Mouse (Mus musculus) heart, adult 18-20 months (tissue): ENCODE measurements around the gene Itpr3. TPM values are rescaled to one million over a fixed set of nuclear protein-coding genes. Genes with fewer than 3 reads are reported as not detected.

Source experiments
- DNase-seq, 2 experiments: peaks; one replicate each; pipeline ENCODE4 v3.0.0; 2021 to 2022; ENCODE audit warnings: mixed read lengths in 1 of 2
- long read RNA-seq, 2 experiments: library from polyadenylated mRNA; stranded (forward); transcript quantifications; one replicate each; pipeline ENCODE4 v2.0.0; 2021
- total RNA-seq, 2 experiments: library from RNA; stranded (reverse); gene quantifications; 2 replicates each; pipeline ENCODE4 v1.2.3; 2021

Gene Itpr3
- 1 to 10 TPM; 4.1 to 5.8 TPM for total RNA-seq
- long read RNA-seq, experiment 1, full-length matches to known transcripts, result 1 of 1 reads
- long read RNA-seq, experiment 1, partial matches to known transcripts, result 0 of 1 reads
- long read RNA-seq, experiment 1, other reads (novel, unspliced or antisense), result 0 of 1 reads
- long read RNA-seq, experiment 2, result 0 reads

GRCm38 (mm10) chr17:27056812-27057516, at the start of gene Itpr3:
TSS of gene Itpr3 (plus strand) at chr17:27057304.
- peak; percentile 82 to 88 for DNase-seq

GRCm38 (mm10) chr17:27008277-27008676, 48.8 kb upstream of the Itpr3 start:
- DNase-seq, result no peak

GRCm38 (mm10) chr17:27011167-27011566, 45.9 kb upstream of the Itpr3 start:
- no peak for DNase-seq

DNA sequence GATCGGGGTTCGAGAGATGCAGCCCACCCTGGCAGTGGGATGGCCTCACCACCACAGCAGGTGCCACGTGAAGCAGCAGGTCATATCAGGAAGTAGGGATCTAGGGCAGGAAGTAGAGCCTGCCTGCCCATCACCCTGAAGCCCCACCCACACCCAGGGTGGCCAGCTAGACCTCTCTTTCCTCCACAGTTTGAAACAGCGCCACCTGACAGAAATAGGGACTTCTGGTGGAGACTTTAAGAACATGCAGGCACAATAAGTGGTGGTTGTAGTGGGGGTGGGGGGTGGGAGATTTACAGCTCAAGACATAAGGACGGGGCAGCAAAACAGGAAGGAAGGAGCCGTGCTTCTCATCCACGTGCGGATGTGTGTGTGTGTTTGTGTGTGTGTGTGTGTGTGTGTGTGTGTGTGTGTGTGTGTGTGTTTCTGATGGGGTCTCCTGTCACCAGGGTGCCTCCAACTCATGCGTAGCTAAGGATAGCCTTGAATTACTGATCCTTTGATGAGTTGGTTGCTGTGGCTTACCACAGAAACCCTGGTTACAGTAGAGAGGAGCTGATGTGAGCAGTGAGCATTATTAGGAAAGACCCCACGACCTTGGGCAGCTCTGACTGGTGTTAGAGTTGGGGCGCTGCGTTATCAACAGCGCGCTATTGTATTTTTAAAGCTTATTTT, 45.0 kb upstream of the Itpr3 start:
- peak in 1 of 2 experiments; percentile 33 for DNase-seq

- DNase-seq, result no peak
Observed at GRCm38 (mm10) chr17:27012909-27013308, 44.2 kb upstream of the Itpr3 start.

DNA sequence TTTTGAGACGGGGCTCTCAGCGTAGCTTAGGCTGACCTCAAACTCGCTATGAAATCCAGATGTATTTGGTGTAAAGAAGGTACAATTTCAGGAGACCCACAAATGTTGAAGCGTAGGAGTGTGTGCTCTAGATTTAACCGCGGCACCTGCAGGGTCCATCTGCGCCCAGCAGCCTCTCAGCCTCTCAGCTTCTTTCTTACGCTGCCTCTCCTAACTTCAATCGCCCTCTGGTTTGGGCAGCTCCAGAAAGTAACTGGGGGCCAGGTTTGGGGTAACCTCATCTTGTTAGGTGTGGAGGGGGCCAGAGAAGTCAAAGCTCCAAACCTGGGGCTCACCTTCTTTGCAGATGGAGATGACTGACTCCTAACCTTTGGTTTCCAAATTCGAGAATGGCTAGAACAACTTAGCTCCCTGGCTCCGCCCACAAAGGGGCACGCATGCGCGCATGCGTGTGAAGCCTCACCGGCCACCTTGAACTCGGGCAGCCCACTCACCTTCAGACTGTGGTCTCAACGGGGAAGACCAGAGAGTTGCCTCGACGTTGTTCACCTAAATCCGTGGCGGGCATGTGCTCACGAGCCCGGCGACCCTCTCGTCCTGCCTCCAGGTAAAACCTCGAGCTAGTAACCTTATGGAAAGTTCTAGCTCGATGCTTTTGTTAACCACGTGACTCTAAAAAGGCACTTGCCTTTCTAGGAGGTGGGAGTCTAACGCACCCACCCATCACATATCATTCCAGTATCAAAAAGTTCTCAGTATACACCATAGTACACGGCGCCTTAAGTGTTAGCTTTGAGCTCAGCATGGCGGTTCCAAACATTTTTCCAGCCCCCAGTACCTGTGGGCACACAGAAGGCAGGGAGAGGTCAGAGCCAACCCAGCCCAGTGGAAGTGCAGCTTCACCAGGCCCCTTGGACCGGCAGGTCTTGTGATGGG, 39.3 kb upstream of the Itpr3 start:
- DNase-seq, result peak; percentile 88 to 95

DNA sequence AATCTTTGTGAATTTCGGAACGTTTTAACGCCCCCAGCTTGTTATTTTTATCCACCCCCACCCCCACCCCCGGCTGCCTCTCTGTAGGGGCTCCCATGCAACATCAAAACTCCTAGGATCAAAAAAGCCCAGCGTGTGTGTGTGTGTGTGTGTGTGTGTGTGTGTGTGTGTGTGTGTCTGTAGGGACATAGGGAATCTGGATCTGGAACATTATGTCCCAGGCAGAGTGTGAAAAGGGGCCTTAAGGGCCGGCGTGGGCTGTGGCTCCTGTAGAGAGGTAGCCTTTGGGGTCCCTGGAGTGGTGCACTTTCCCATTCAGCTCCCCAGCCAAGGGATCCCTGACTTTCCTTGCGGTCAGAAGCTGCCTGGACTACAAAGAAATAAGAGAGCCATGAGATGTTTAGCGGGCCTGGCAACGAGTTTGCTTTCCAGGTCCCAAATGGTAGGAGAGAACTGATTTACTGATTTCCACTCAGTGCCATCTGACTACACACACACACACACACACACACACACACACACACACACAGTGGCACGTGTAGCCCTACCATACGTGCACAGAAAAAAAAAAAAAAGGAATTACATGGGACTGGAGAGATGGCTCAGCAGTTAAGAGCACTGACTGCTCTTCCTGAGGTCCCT, 38.4 kb upstream of the Itpr3 start:
- peak in 1 of 2 experiments; percentile 31 for DNase-seq

DNA sequence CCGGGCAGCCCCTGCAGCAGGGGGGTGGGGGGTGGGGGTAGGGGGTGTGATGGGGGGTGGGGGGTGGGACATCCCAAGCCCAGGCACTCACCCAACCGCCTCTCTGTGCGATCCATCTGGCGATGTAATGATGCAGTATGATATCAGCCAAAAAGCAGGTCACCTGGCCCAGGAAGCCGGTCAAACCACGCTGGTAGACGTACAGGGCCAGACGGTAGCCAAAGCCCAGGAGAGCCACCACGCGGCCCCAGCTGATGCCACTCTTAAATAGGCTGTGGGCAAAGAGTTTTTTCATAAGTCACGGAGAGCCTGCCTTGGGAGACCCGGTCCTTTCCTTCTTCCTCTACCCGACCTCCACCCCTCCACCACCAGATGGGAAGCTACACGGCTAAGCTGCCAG, 36.0 kb upstream of the Itpr3 start:
- no peak for DNase-seq

- no peak for DNase-seq
Observed at GRCm38 (mm10) chr17:27021736-27022135, 35.4 kb upstream of the Itpr3 start.

DNA sequence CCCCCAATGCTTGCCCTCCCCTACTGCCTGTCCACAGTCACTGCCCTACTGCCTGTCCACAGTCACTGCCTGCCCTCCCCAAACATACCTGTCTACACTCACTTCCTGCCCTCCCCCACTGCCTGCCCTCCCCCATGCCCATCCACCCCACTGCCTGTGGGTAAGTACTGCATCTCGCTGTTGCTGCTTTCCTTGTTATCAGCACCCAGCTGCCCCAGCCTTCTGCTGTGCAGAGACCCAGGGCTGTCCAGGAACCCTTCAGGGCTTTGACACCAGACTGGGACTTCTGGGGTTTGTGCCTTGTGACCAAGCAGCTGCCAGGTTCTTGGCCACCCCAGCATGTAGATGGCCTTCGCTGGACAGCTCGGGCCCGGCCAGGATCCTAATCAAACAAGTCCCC, 33.8 kb upstream of the Itpr3 start:
- DNase-seq, result no peak

- DNase-seq, result no peak
Observed at GRCm38 (mm10) chr17:27025326-27025902, 31.7 kb upstream of the Itpr3 start.

DNA sequence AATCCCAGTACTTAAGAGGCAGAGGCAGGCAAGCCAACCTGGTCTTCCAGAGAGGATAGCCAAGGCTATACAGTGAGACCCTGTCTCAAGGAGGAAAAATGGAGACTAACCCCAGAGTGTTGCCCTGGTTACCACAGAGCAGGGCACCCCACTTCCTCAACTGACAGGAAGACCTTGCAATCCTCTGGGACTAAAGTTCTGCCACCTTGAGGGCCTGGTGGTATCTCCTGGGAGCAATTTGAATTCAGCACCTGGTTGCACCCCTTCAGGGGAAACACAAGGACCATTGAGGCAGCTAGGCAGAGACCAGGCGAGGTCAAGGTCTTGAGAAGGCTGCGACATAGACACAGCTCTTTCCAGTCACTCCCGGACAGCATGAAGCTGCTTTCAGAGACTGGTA, 31.2 kb upstream of the Itpr3 start:
- no peak for DNase-seq

DNA sequence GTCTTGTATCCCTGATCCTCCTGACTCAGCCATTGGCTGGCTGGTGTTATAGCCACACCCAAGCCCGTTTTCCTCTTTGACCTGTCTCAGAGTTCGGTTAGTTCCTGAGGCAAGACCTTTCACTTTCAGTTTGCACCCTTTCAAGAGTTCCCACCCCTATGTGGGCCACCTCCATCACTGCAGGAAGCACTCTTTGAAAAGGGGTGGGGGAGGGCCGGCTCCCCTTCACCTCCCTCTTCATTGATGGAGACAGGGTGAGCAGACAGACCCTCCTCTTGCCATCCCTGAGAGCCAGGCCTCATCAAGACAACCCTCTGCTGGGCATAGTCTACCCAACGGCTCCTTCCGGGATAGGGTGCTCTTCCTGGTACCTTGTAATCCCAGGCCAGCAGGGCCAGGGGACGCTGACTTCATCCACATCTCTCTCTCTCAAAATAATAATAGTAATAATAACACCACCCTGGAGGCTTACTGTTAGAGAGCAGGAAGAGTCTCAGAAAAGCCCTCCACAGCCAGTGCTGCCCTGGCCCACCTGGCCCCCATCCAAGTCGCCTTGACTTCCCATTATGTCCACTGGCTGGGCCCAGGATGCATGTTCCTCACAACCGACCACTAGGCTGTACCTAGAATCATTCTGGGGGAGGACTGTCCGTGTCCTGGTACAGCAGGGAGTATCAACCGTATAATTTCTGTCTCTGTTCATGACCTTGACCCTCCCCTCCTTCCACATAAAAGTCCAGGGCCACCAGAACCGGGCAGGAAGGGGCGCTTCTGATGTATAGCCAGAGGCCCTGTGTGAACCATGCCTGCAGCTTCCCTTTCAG, 29.4 kb upstream of the Itpr3 start:
- DNase-seq, result peak; percentile 69 to 75

GRCm38 (mm10) chr17:27028284-27028795, 28.8 kb upstream of the Itpr3 start:
- peak; percentile 94 for DNase-seq

DNA sequence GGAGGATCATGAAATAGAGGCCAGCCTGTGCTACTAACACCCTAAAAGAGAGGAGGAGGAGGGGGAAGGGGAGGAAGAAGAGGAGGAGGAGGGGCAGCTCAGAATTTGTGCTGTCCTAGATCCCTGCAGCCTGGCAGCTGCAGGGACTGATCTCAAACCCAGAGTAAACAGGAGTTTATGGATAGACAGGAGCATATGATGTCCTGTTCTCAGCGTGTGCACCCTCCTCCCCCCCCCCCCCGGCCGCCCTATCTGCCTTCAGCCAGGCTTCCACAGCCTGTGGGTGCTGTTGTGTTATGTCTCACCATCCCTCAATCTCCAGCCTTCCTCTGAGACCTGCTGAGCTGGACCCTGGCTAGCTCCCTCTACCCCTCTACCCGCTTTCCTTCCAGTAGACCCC, 28.2 kb upstream of the Itpr3 start, which contains the start of gene Bak1:
Gene Bak1 (minus strand): TSS at position 101 of the 400 bp plus-strand sequence.
- no peak for DNase-seq

GRCm38 (mm10) chr17:27029431-27029830, 27.7 kb upstream of the Itpr3 start:
- no peak for DNase-seq

DNA sequence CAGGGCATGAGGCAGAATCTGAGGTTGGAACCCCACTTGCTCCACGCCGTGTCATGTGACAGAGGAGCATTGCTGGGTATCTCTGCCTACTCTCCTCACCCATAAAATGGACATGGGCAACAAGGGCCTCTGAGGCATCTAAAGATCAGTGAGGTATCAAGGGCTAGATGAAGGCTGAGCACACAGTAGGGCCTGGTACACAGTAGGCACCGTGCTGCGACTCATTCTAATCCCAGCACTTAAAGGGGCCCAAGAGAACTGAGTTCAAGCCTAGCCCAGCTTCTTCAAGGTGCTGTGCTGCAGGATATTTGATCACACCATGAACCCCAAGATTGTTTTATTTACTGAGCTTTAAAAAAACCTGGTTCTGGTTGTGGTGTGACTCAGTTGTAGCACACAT, 26.2 kb upstream of the Itpr3 start:
- no peak for DNase-seq

- DNase-seq, result no peak
Observed at GRCm38 (mm10) chr17:27032328-27032727, 24.8 kb upstream of the Itpr3 start.

DNA sequence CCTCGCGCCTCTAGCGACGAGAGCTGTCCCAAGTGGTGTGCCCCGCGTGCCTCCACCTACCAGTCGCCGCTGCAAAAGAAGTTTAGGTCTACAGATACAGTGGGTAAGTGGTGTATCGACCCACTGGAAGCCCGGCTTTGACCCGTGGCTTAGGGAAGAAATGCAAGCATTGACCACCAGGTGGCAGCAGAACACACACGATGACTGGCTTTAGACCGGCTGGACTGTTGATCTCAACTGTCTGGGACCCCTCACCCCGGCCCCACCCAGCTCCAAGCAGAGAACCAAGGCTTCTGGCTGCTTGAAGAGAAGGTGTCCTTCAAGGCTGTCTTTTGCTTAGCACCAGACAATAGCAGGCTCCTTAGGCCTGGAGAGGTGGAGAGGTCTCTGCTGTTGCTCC, 24.2 kb upstream of the Itpr3 start:
- DNase-seq, result peak; percentile 72 to 94

GRCm38 (mm10) chr17:27036465-27036864, 20.6 kb upstream of the Itpr3 start:
- no peak for DNase-seq
